Mouse (Mus musculus): Measurements from ENCODE around the gene Btbd9. TPM values are rescaled to one million over a fixed set of nuclear protein-coding genes. Genes with fewer than 3 reads are reported as not detected.

Gene Btbd9
- polyA plus RNA-seq, 1 experiment from 2014 or later: 40.6 TPM

- Histone ChIP-seq H3K4me1 (ENCODE audit: insufficient read depth, low read depth, low read length) (0 out of 2 replicates have a peak, but pooled peaks cover 2% of the 10 kb centered on the region), H3K4me3 (ENCODE audit: low read depth, low read length) (no peak overlapping the region), H3K36me3 (ENCODE audit: insufficient read depth, low read length) (no peaks in the 10 kb centered on the region), H3K27ac (ENCODE audit: low read length) (no peak overlapping the region), H3K4me2 (replicated peaks; ENCODE audit: low read depth, low read length) (no peak overlapping the region), H3K9ac (replicated peaks; ENCODE audit: low read depth) (no peak overlapping the region), H3K27me3 (replicated peaks; ENCODE audit: insufficient read depth, low read length) (no peaks in the 10 kb centered on the region), H3K9me3 (ENCODE audit: low read length) (no peaks in the 10 kb centered on the region)
- DNase-seq (ENCODE audit: low spot score): no peak
- TF ChIP-seq EP300 (IDR thresholded peaks at IDR 0.05) (no peak), CTCF (IDR thresholded peaks at IDR 0.05) (no peak)
- WGBS: 90% methylated on average over 5 of the region's 5 CpGs
- no peak for ATAC-seq
These were observed 237.0 kb downstream of the Btbd9 start for GRCm38 (mm10) chr17:30339317-30339716.

- ATAC-seq (no peak), DNase-seq (ENCODE audit: low spot score) (no peak)
- Histone ChIP-seq H3K4me3 (ENCODE audit: low read depth, low read length) (no peak overlapping the region), H3K4me1 (ENCODE audit: insufficient read depth, low read depth, low read length) (0 out of 2 replicates have a peak, but pooled peaks cover 2% of the 10 kb centered on the region), H3K9me3 (ENCODE audit: low read length) (no peaks in the 10 kb centered on the region), H3K36me3 (ENCODE audit: insufficient read depth, low read length) (no peaks in the 10 kb centered on the region), H3K9ac (replicated peaks; ENCODE audit: low read depth) (no peak overlapping the region), H3K27me3 (replicated peaks; ENCODE audit: insufficient read depth, low read length) (no peaks in the 10 kb centered on the region), H3K27ac (ENCODE audit: low read length) (no peak overlapping the region), H3K4me2 (replicated peaks; ENCODE audit: low read depth, low read length) (no peak overlapping the region)
- 53% methylated on average over 7 of the region's 7 CpGs for WGBS
- no peak for TF ChIP-seq CTCF (IDR thresholded peaks at IDR 0.05)
- no peak for TF ChIP-seq EP300 (IDR thresholded peaks at IDR 0.05)
These were observed 239.5 kb downstream of the Btbd9 start for GRCm38 (mm10) chr17:30336816-30337215.

DNA sequence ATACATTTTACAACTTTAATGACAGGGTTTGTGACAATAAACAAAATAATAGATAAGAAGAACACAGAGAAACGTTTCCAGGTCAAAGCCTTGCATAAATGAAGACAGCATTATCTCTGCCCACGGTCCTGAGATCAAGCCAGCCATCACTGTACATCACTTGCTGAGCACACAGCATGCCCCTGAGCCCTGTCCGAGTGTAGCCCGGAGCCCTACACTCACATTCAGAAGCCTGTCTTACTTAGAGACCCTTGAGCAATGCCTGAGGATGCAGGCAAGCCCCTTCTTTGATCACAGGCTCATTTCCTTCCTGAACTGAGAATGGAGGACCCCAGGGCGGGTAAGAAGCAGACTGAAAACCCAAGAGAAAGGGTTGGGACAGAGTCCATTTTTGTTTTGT is 240.0 kb downstream of the Btbd9 start:
- Histone ChIP-seq H3K4me2 (replicated peaks; ENCODE audit: low read depth, low read length) (no peak overlapping the region), H3K36me3 (ENCODE audit: insufficient read depth, low read length) (no peaks in the 10 kb centered on the region), H3K9ac (replicated peaks; ENCODE audit: low read depth) (no peak overlapping the region), H3K9me3 (ENCODE audit: low read length) (no peaks in the 10 kb centered on the region), H3K27me3 (replicated peaks; ENCODE audit: insufficient read depth, low read length) (no peaks in the 10 kb centered on the region), H3K4me3 (ENCODE audit: low read depth, low read length) (no peak overlapping the region), H3K27ac (ENCODE audit: low read length) (no peak overlapping the region), H3K4me1 (ENCODE audit: insufficient read depth, low read depth, low read length) (0 out of 2 replicates have a peak, but pooled peaks cover 2% of the 10 kb centered on the region)
- WGBS: 48% methylated on average over 5 of the region's 5 CpGs
- no peak for ATAC-seq
- no peak for DNase-seq (ENCODE audit: low spot score)
- TF ChIP-seq EP300 (IDR thresholded peaks at IDR 0.05): no peak
- no peak for TF ChIP-seq CTCF (IDR thresholded peaks at IDR 0.05)

DNA sequence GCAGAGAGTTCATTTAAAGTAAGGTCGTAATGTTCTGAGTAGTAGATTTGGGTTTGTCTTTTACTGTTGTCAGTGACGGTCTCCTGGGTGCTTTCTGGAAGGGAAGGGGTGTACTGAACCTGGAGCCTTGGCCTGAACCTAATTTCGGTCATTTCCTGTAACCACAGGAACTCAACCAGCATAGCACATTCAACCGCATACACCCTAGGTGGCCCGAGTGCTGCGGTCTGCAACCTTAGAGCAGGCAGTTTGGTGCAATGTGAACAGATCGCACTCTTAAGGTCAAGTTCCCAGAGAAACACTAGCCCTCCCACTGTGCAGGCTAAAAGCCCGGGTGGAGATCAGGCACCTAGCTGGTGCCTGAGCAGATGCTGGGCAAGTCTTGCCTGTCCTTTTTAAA is 240.5 kb downstream of the Btbd9 start:
- Histone ChIP-seq H3K4me1 (ENCODE audit: insufficient read depth, low read depth, low read length) (0 out of 2 replicates have a peak, but pooled peaks cover 2% of the 10 kb centered on the region), H3K27ac (ENCODE audit: low read length) (no peak overlapping the region), H3K36me3 (ENCODE audit: insufficient read depth, low read length) (no peaks in the 10 kb centered on the region), H3K27me3 (replicated peaks; ENCODE audit: insufficient read depth, low read length) (no peaks in the 10 kb centered on the region), H3K4me3 (ENCODE audit: low read depth, low read length) (no peak overlapping the region), H3K9me3 (ENCODE audit: low read length) (no peaks in the 10 kb centered on the region), H3K9ac (replicated peaks; ENCODE audit: low read depth) (no peak overlapping the region), H3K4me2 (replicated peaks; ENCODE audit: low read depth, low read length) (no peak overlapping the region)
- ATAC-seq (no peak), DNase-seq (ENCODE audit: low spot score) (no peak)
- TF ChIP-seq CTCF (IDR thresholded peaks at IDR 0.05): no peak
- no peak for TF ChIP-seq EP300 (IDR thresholded peaks at IDR 0.05)
- WGBS: 58% methylated on average over 8 of the region's 8 CpGs

DNA sequence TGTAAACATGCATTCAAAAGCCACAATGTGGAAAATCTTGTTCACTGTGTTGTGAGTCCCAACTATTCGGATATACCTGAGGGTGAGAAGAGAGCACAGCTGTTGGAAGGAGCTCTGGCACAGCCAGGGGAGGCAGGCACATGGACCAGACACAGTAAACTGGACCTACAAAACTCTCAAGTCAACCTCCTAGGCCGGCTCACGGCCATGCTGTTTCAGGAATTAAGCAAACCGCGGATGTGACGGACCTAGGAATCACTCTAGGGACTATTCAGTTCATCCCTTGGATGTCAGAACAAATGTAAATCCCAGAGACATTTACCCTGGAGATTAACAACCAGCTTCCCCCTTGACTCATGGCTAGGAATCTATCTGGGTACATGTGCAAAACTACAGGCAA is 242.0 kb downstream of the Btbd9 start:
- Histone ChIP-seq H3K9ac (replicated peaks; ENCODE audit: low read depth) (no peak overlapping the region), H3K36me3 (ENCODE audit: insufficient read depth, low read length) (no peaks in the 10 kb centered on the region), H3K4me3 (ENCODE audit: low read depth, low read length) (no peak overlapping the region), H3K27me3 (replicated peaks; ENCODE audit: insufficient read depth, low read length) (no peaks in the 10 kb centered on the region), H3K9me3 (ENCODE audit: low read length) (no peaks in the 10 kb centered on the region), H3K4me2 (replicated peaks; ENCODE audit: low read depth, low read length) (no peak overlapping the region), H3K4me1 (ENCODE audit: insufficient read depth, low read depth, low read length) (0 out of 2 replicates have a peak, but pooled peaks cover 2% of the 10 kb centered on the region), H3K27ac (ENCODE audit: low read length) (no peak overlapping the region)
- ATAC-seq: no peak
- no peak for TF ChIP-seq CTCF (IDR thresholded peaks at IDR 0.05)
- TF ChIP-seq EP300 (IDR thresholded peaks at IDR 0.05): no peak
- DNase-seq (ENCODE audit: low spot score): no peak
- WGBS: 91% methylated on average over 6 of the region's 6 CpGs

- Histone ChIP-seq H3K27me3 (replicated peaks; ENCODE audit: insufficient read depth, low read length) (no peaks in the 10 kb centered on the region), H3K4me3 (ENCODE audit: low read depth, low read length) (no peak overlapping the region), H3K4me1 (ENCODE audit: insufficient read depth, low read depth, low read length) (0 out of 2 replicates have a peak, but pooled peaks cover 2% of the 10 kb centered on the region), H3K27ac (ENCODE audit: low read length) (no peak overlapping the region), H3K4me2 (replicated peaks; ENCODE audit: low read depth, low read length) (no peak overlapping the region), H3K9me3 (ENCODE audit: low read length) (no peaks in the 10 kb centered on the region), H3K9ac (replicated peaks; ENCODE audit: low read depth) (no peak overlapping the region), H3K36me3 (ENCODE audit: insufficient read depth, low read length) (no peaks in the 10 kb centered on the region)
- TF ChIP-seq CTCF (IDR thresholded peaks at IDR 0.05): no peak
- DNase-seq (ENCODE audit: low spot score) (no peak), ATAC-seq (no peak)
- 69% methylated on average over 4 of the region's 4 CpGs for WGBS
These were observed 243.2 kb downstream of the Btbd9 start for GRCm38 (mm10) chr17:30333136-30333535.

GRCm38 (mm10) chr17:30331380-30331779 is 244.9 kb downstream of the Btbd9 start:
- Histone ChIP-seq H3K36me3 (ENCODE audit: insufficient read depth, low read length) (no peaks in the 10 kb centered on the region), H3K4me3 (ENCODE audit: low read depth, low read length) (no peak overlapping the region), H3K27ac (ENCODE audit: low read length) (no peak overlapping the region), H3K9ac (replicated peaks; ENCODE audit: low read depth) (no peak overlapping the region), H3K4me1 (ENCODE audit: insufficient read depth, low read depth, low read length) (0 out of 2 replicates have a peak, but pooled peaks cover 2% of the 10 kb centered on the region), H3K4me2 (replicated peaks; ENCODE audit: low read depth, low read length) (no peak overlapping the region), H3K27me3 (replicated peaks; ENCODE audit: insufficient read depth, low read length) (no peaks in the 10 kb centered on the region), H3K9me3 (ENCODE audit: low read length) (no peaks in the 10 kb centered on the region)
- DNase-seq (ENCODE audit: low spot score) (no peak), ATAC-seq (no peak)
- WGBS: 78% methylated on average over 6 of the region's 6 CpGs
- TF ChIP-seq CTCF (IDR thresholded peaks at IDR 0.05): no peak
- TF ChIP-seq EP300 (IDR thresholded peaks at IDR 0.05): no peak
